Comparison of ENCODE assay signal across 15 mouse cellular contexts in genomic region chr4:45928561-45928960, GRCm38 (mm10). TPM values are rescaled to one million over a fixed set of nuclear protein-coding genes. Genes with fewer than 3 reads are reported as not detected.
DNase-seq lines count a peak whose midpoint lies in the region.
"Had no signal": no experiment of that assay in that cellular context is flagged by ENCODE, and none has a peak within 500 bp of the region (broad histone marks: within the 10 kb centered on the region; RNA-seq: fewer than 3 reads in every experiment).

No protein-coding gene starts in this region.

- DNase-seq in adrenal gland, adult (ENCODE audit: inconsistent age in 2 of 2, low spot score in 1 of 2) = peak; percentile 58 to 82
- DNase-seq in adrenal gland, adult 18-20 months (ENCODE audit: low spot score in 2 of 2) = no peak
- DNase-seq in adrenal gland, adult 8-10 months = peak; percentile 40
- peak; percentile 43 for DNase-seq in adrenal gland, postnatal 14 days
- DNase-seq in adrenal gland, postnatal 36 days = peak; percentile 52
- DNase-seq in cerebellum, postnatal 36 days = no peak
- no peak for DNase-seq in kidney, postnatal 14 days
- DNase-seq: B cell, adult 2 months; cerebellum, adult 11 months; cerebellum, adult 18-20 months; cerebellum, adult 8-10 months; cerebellum, adult 9-11 months; cerebellum, postnatal 14 days; forebrain, postnatal 0 days had no signal

RNA-seq across cellular contexts. Expression of gene Tdrd7, which starts 36.6 kb away (rescaled TPM):
- 10 to 100 TPM; 27.8 to 30.4 TPM for total RNA-seq in adrenal gland, adult 18-20 months (2021)
- 10 to 100 TPM; 30.0 to 39.1 (median 32.4) TPM for total RNA-seq in adrenal gland, adult 8-10 months (2022)
- total RNA-seq in adrenal gland, postnatal 14 days (2021) = 21.3 and 23.0 TPM in 2 replicates
- 10 to 100 TPM; 28.5 to 32.3 TPM for total RNA-seq in adrenal gland, postnatal 36 days (2021)

RNA-seq across cellular contexts. Expression of gene Ccdc180, which starts 38.5 kb away (rescaled TPM):
- total RNA-seq in adrenal gland, adult 18-20 months (2021) = under 1 TPM in 1 of 2 experiments, not detected in 1; 0.10 TPM
- total RNA-seq in adrenal gland, adult 8-10 months (2022) = under 1 TPM in 3 of 4 experiments, not detected in 1; 0.08 to 0.59 (median 0.56) TPM
- total RNA-seq in adrenal gland, postnatal 14 days (2021) = 0.23 and 0.33 TPM in 2 replicates
- total RNA-seq in adrenal gland, postnatal 36 days (2021) = under 1 TPM; 0.13 to 0.23 TPM
- total RNA-seq: CH12.LX had no signal

Comparison
In these comparisons a context has a peak if more than half of its experiments do, and no peak if none do; other contexts are left out.
1. DNase-seq: peak in adrenal gland, adult (2 of 2), adrenal gland, adult 8-10 months (single experiment), adrenal gland, postnatal 14 days (single experiment) and adrenal gland, postnatal 36 days (2 of 2); none in adrenal gland, adult 18-20 months (0 of 2), cerebellum, postnatal 36 days (0 of 2) and kidney, postnatal 14 days (single experiment).